Mouse (Mus musculus): ENCODE results near the gene Snx15. TPM values are rescaled to one million over a fixed set of nuclear protein-coding genes. Genes with fewer than 3 reads are reported as not detected.
"Not testable (repeated sequence)": the region's sequence is repeated elsewhere in the genome, so short reads cannot be mapped to it uniquely, and the experiment has no call there.

Gene Snx15
- 10 to 100 TPM; 29.0 to 29.2 TPM for total RNA-seq (2021)
- long read RNA-seq, experiment 1, transcript Snx15-201 (8 exons, 1,635 nt), result major isoform, 48 of 62 reads
- long read RNA-seq, experiment 1, partial matches to known transcripts, result 5 of 62 reads
- long read RNA-seq, experiment 1, other reads (novel, unspliced or antisense), result 9 of 62 reads
- long read RNA-seq, experiment 2, transcript Snx15-201 (8 exons, 1,635 nt), result major isoform, 15 of 20 reads
- long read RNA-seq, experiment 2, partial matches to known transcripts, result 0 of 20 reads
- long read RNA-seq, experiment 2, other reads (novel, unspliced or antisense), result 5 of 20 reads

GRCm38 (mm10) chr19:6127760-6128341, at the start of gene Snx15:
Gene Snx15, minus strand, starts transcription at chr19:6128304.
- DNase-seq, result peak; percentile 96 to 97

GRCm38 (mm10) chr19:6174771-6175170, 46.7 kb upstream of the Snx15 start:
- peak; percentile 48 to 52 for DNase-seq

- no peak for DNase-seq
These were observed 43.1 kb upstream of the Snx15 start for GRCm38 (mm10) chr19:6171215-6171614.

GRCm38 (mm10) chr19:6166750-6167149, 38.6 kb upstream of the Snx15 start:
- no peak for DNase-seq

- peak; percentile 43 to 57 for DNase-seq
These were observed 35.9 kb upstream of the Snx15 start for GRCm38 (mm10) chr19:6163872-6164547.

GRCm38 (mm10) chr19:6157220-6157619, 29.1 kb upstream of the Snx15 start:
- no peak for DNase-seq

- DNase-seq, result peak; percentile 12 to 22
These were observed 28.3 kb upstream of the Snx15 start for GRCm38 (mm10) chr19:6156372-6156771.

GRCm38 (mm10) chr19:6155174-6155573, 27.1 kb upstream of the Snx15 start:
- DNase-seq, result no peak

GRCm38 (mm10) chr19:6144842-6145241, 16.7 kb upstream of the Snx15 start:
- DNase-seq, result no peak

GRCm38 (mm10) chr19:6141394-6141749, 13.3 kb upstream of the Snx15 start, which contains the start of gene Arl2:
Gene Arl2, minus strand, starts transcription at chr19:6141548.
- peak; percentile 69 to 86 for DNase-seq

- peak; percentile 93 for DNase-seq
These were observed 12.7 kb upstream of the Snx15 start, which contains the start of gene Batf2 for GRCm38 (mm10) chr19:6140678-6141393. Gene Batf2, plus strand, starts transcription at chr19:6140983.

- no peak for DNase-seq
These were observed 12.2 kb upstream of the Snx15 start for GRCm38 (mm10) chr19:6140374-6140677.

- DNase-seq, result no peak
These were observed 11.6 kb upstream of the Snx15 start for GRCm38 (mm10) chr19:6139701-6140100.

- DNase-seq, result no peak
These were observed 8.3 kb upstream of the Snx15 start for GRCm38 (mm10) chr19:6136397-6136796.

- not testable (repeated sequence) for DNase-seq
These were observed 5.1 kb upstream of the Snx15 start for GRCm38 (mm10) chr19:6133197-6133596.

GRCm38 (mm10) chr19:6132171-6132827, 4.2 kb upstream of the Snx15 start:
- no peak for DNase-seq

GRCm38 (mm10) chr19:6130414-6131128, 2.5 kb upstream of the Snx15 start:
- DNase-seq, result not testable (repeated sequence)

- DNase-seq, result no peak
These were observed 1.1 kb downstream of the Snx15 start for GRCm38 (mm10) chr19:6126789-6127580.

- DNase-seq, result peak; percentile 21 to 62
These were observed 1.8 kb downstream of the Snx15 start for GRCm38 (mm10) chr19:6126289-6126688.

- DNase-seq, result no peak
These were observed 3.2 kb downstream of the Snx15 start for GRCm38 (mm10) chr19:6124898-6125297.

- DNase-seq, result no peak
These were observed 4.8 kb downstream of the Snx15 start for GRCm38 (mm10) chr19:6123330-6123729.
